Mouse (Mus musculus) ovary, adult 18-20 months (tissue): Measurements from ENCODE around the gene Pold2.

Experiments used
- DNase-seq: peaks from one replicate; pipeline ENCODE4 v3.0.0; 2022; ENCODE audit warnings: low spot score, mixed read lengths

Pold2 gene

GRCm38 (mm10) chr11:5856479-5857130, 21.5 kb downstream of the Pold2 start:
- DNase-seq: no peak

- no peak for DNase-seq
Measured at GRCm38 (mm10) chr11:5855902-5856301, 22.2 kb downstream of the Pold2 start.

- DNase-seq: no peak
Measured at GRCm38 (mm10) chr11:5855481-5855880, 22.6 kb downstream of the Pold2 start.

- no peak for DNase-seq
Measured at GRCm38 (mm10) chr11:5852314-5852713, 25.8 kb downstream of the Pold2 start.

- no peak for DNase-seq
Measured at GRCm38 (mm10) chr11:5851021-5851736, 26.9 kb downstream of the Pold2 start.

- no peak for DNase-seq
Measured at GRCm38 (mm10) chr11:5850452-5850851, 27.6 kb downstream of the Pold2 start.

GRCm38 (mm10) chr11:5849316-5849715, 28.8 kb downstream of the Pold2 start:
- no peak for DNase-seq

GRCm38 (mm10) chr11:5848741-5849140, 29.4 kb downstream of the Pold2 start:
- no peak for DNase-seq

GRCm38 (mm10) chr11:5846639-5847345, 31.3 kb downstream of the Pold2 start:
- peak; percentile 65 for DNase-seq

GRCm38 (mm10) chr11:5843131-5843530, 35.0 kb downstream of the Pold2 start:
- no peak for DNase-seq

- DNase-seq: no peak
Measured at GRCm38 (mm10) chr11:5841751-5842150, 36.3 kb downstream of the Pold2 start.

- DNase-seq: no peak
Measured at GRCm38 (mm10) chr11:5840346-5840745, 37.7 kb downstream of the Pold2 start.

GRCm38 (mm10) chr11:5837251-5838246, 40.5 kb downstream of the Pold2 start, which contains the start of gene Polm:
Gene Polm (minus strand): TSS chr11:5838016.
- DNase-seq: peak; percentile 90

GRCm38 (mm10) chr11:5836126-5836525, 42.0 kb downstream of the Pold2 start:
- no peak for DNase-seq

GRCm38 (mm10) chr11:5835057-5835456, 43.0 kb downstream of the Pold2 start:
- DNase-seq: no peak

GRCm38 (mm10) chr11:5834506-5834905, 43.6 kb downstream of the Pold2 start:
- DNase-seq: no peak

GRCm38 (mm10) chr11:5829327-5829726, 48.8 kb downstream of the Pold2 start:
- no peak for DNase-seq

GRCm38 (mm10) chr11:5828509-5829191, 49.4 kb downstream of the Pold2 start:
- no peak for DNase-seq

GRCm38 (mm10) chr11:5827931-5828330, 50.2 kb downstream of the Pold2 start:
- DNase-seq: no peak

GRCm38 (mm10) chr11:5825432-5825831, 52.7 kb downstream of the Pold2 start:
- no peak for DNase-seq
